Comparison of ENCODE assay signal across 18 mouse cellular contexts in the genomic region with DNA sequence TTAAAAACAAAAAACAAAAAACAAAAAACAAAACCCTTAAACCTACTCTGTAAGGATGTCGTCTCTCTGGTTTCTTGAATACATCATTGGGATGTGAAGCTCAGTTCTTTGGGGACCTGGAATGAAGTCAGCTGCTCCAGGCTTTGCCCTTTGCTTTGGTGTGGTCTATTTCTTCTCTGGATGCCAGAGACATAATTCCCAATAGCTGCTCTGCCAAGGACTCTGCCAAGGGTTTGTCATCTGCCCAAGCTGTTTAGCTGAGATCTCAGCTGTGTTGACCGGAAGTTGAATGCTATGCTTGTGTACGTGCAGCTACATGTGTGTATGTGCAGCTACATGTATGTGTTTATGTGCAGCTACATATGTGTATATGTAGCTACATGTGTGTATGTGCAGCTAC.
DNase-seq lines count a peak whose midpoint lies in the region; ATAC-seq and TF ChIP-seq lines count a peak whose summit lies in the region.
"Had no signal": no experiment of that assay in that cellular context is flagged by ENCODE, and none has a peak within 500 bp of the region (broad histone marks: within the 10 kb centered on the region; RNA-seq: fewer than 3 reads in every experiment).

No protein-coding gene starts in this region.

- no peak overlapping the region for H3K4me2 ChIP-seq in hindbrain, embryonic 13.5 days
- no peak overlapping the region for H3K4me2 ChIP-seq in midbrain, postnatal 0 days (ENCODE audit: low read depth, low read length, poor library complexity, severe bottlenecking)
- H3K4me2 ChIP-seq in midbrain, embryonic 11.5 days: no peak overlapping the region
- H3K4me2 ChIP-seq: embryonic facial prominence, embryonic 12.5 days; heart, embryonic 11.5 days; heart, embryonic 15.5 days; intestine, embryonic 15.5 days had no signal

- H3K27me3 ChIP-seq in hindbrain, embryonic 10.5 days (ENCODE audit: insufficient read depth, poor library complexity, severe bottlenecking): no peaks in the 10 kb centered on the region
- H3K27me3 ChIP-seq in hindbrain, embryonic 13.5 days: no peaks in the 10 kb centered on the region
- H3K27me3 ChIP-seq in midbrain, postnatal 0 days (ENCODE audit: insufficient read depth, low read length): no peaks in the 10 kb centered on the region
- H3K27me3 ChIP-seq in midbrain, embryonic 11.5 days (ENCODE audit: control insufficient read depth, insufficient read depth, low read length): no peaks in the 10 kb centered on the region
- H3K27me3 ChIP-seq: CH12.LX; embryonic facial prominence, embryonic 12.5 days; heart, embryonic 15.5 days; intestine, embryonic 15.5 days had no signal

- TF ChIP-seq CTCF in midbrain, postnatal 0 days (IDR thresholded peaks at IDR 0.05): no peak

- WGBS in hindbrain, embryonic 10.5 days: 91% methylated on average over 3 of the region's 3 CpGs
- 91% methylated on average over 3 of the region's 3 CpGs for WGBS in hindbrain, embryonic 13.5 days
- WGBS in midbrain, postnatal 0 days: 77% methylated on average over 3 of the region's 3 CpGs
- 86% methylated on average over 3 of the region's 3 CpGs for WGBS in midbrain, embryonic 11.5 days

- DNase-seq in adrenal gland, postnatal 14 days: peak; percentile 25
- no peak for DNase-seq in adrenal gland, postnatal 4 days (ENCODE audit: low spot score in 2 of 2)
- DNase-seq in hindbrain, embryonic 10.5 days (ENCODE audit: low spot score): no peak
- peak; percentile 44 for DNase-seq in midbrain, postnatal 0 days (ENCODE audit: low spot score)
- DNase-seq in midbrain, embryonic 11.5 days (ENCODE audit: low spot score, missing footprints): no peak
- DNase-seq: cerebellum, adult 2 months; cerebellum, postnatal 25 days; gastrocnemius, postnatal 10 days; heart, adult 2 months; heart, postnatal 14 days; kidney, adult 18-20 months had no signal

- ATAC-seq in hindbrain, embryonic 13.5 days (ENCODE audit: low FRiP score): no peak
- no peak for ATAC-seq in midbrain, postnatal 0 days (ENCODE audit: low FRiP score)
- no peak for ATAC-seq in midbrain, embryonic 11.5 days (ENCODE audit: low FRiP score)
- ATAC-seq: forebrain, embryonic 16.5 days; intestine, embryonic 15.5 days had no signal

- H3K9me3 ChIP-seq in hindbrain, embryonic 10.5 days: no peaks in the 10 kb centered on the region
- no peaks in the 10 kb centered on the region for H3K9me3 ChIP-seq in hindbrain, embryonic 13.5 days
- no peaks in the 10 kb centered on the region for H3K9me3 ChIP-seq in midbrain, postnatal 0 days (ENCODE audit: low read length)
- no peaks in the 10 kb centered on the region for H3K9me3 ChIP-seq in midbrain, embryonic 11.5 days (ENCODE audit: control insufficient read depth, low read length)
- H3K9me3 ChIP-seq: embryonic facial prominence, embryonic 12.5 days; heart, embryonic 15.5 days; intestine, embryonic 15.5 days had no signal

- H3K4me1 ChIP-seq in hindbrain, embryonic 10.5 days (replicated peaks): peaks cover 28% of the 10 kb centered on the region
- H3K4me1 ChIP-seq in hindbrain, embryonic 13.5 days (replicated peaks): peaks cover 14% of the 10 kb centered on the region
- H3K4me1 ChIP-seq in midbrain, postnatal 0 days (ENCODE audit: insufficient read depth, low read length): no peaks in the 10 kb centered on the region; the same call in 1 of the 2 replicates
- peaks cover 10% of the 10 kb centered on the region for H3K4me1 ChIP-seq in midbrain, embryonic 11.5 days (ENCODE audit: control insufficient read depth, insufficient read depth, low read length)

- H3K9ac ChIP-seq in hindbrain, embryonic 13.5 days: no peak overlapping the region
- no peak overlapping the region for H3K9ac ChIP-seq in midbrain, postnatal 0 days (replicated peaks; ENCODE audit: low read length, poor library complexity, severe bottlenecking)
- no peak overlapping the region for H3K9ac ChIP-seq in midbrain, embryonic 11.5 days (ENCODE audit: low read length)
- H3K9ac ChIP-seq: embryonic facial prominence, embryonic 12.5 days; heart, embryonic 15.5 days; intestine, embryonic 15.5 days had no signal

- peak overlapping the region; percentile 80; the same call in 1 of the 2 replicates for H3K27ac ChIP-seq in hindbrain, embryonic 10.5 days
- H3K27ac ChIP-seq in hindbrain, embryonic 13.5 days: no peak overlapping the region
- H3K27ac ChIP-seq in midbrain, postnatal 0 days (ENCODE audit: low read depth, low read length): no peak overlapping the region
- no peak overlapping the region for H3K27ac ChIP-seq in midbrain, embryonic 11.5 days (ENCODE audit: low read depth, low read length)
- H3K27ac ChIP-seq: embryonic facial prominence, embryonic 12.5 days; heart, adult 2 months; heart, embryonic 15.5 days; intestine, embryonic 15.5 days had no signal

- H3K36me3 ChIP-seq in hindbrain, embryonic 10.5 days: peaks cover 13% of the 10 kb centered on the region
- no peaks in the 10 kb centered on the region for H3K36me3 ChIP-seq in hindbrain, embryonic 13.5 days
- H3K36me3 ChIP-seq in midbrain, postnatal 0 days (ENCODE audit: insufficient read depth, low read length): no peaks in the 10 kb centered on the region
- H3K36me3 ChIP-seq in midbrain, embryonic 11.5 days (ENCODE audit: control insufficient read depth, insufficient read depth, low read length): no peaks in the 10 kb centered on the region
- H3K36me3 ChIP-seq: embryonic facial prominence, embryonic 12.5 days; heart, embryonic 15.5 days; intestine, embryonic 15.5 days had no signal

- no peak overlapping the region for H3K4me3 ChIP-seq in hindbrain, embryonic 10.5 days
- no peak overlapping the region for H3K4me3 ChIP-seq in hindbrain, embryonic 13.5 days
- no peak overlapping the region for H3K4me3 ChIP-seq in midbrain, postnatal 0 days (ENCODE audit: low read depth, low read length)
- H3K4me3 ChIP-seq in midbrain, embryonic 11.5 days (ENCODE audit: low read depth, low read length): no peak overlapping the region
- H3K4me3 ChIP-seq: embryonic facial prominence, embryonic 12.5 days; heart, adult 2 months; heart, embryonic 15.5 days; intestine, embryonic 15.5 days had no signal

Comparison
In these comparisons a context has a peak if more than half of its experiments do, and no peak if none do; other contexts are left out.
1. DNase-seq: peak in adrenal gland, postnatal 14 days (single experiment) and midbrain, postnatal 0 days (single experiment); none in adrenal gland, postnatal 4 days (0 of 2), hindbrain, embryonic 10.5 days (single experiment) and midbrain, embryonic 11.5 days (single experiment).